Mouse (Mus musculus) bone marrow macrophage, adult 2 months (primary cell): ENCODE measurements around the gene Rpl32.

Experiments used
- CTCF ChIP-seq: IDR thresholded peaks from 2 replicates; pipeline ENCODE4 v1.5.1; 2012; ENCODE audit warnings: low read depth, mild to moderate bottlenecking, low read length, moderate library complexity
- POLR2A ChIP-seq: IDR thresholded peaks from 2 replicates; pipeline ENCODE4 v1.6.1; 2012; ENCODE audit warnings: mild to moderate bottlenecking, low read depth, low read length, borderline replicate concordance

- no peak for TF ChIP-seq POLR2A
- TF ChIP-seq CTCF: no peak
Measured at GRCm38 (mm10) chr6:115815041-115815440, 6.5 kb upstream of the Rpl32 start.
